Mouse (Mus musculus): ENCODE results near the gene Dnajc28. TPM values are rescaled to one million over a fixed set of nuclear protein-coding genes. Genes with fewer than 3 reads are reported as not detected.

Dnajc28 gene
- 2.9 and 3.3 TPM in 2 replicates for polyA plus RNA-seq (2015; fragmentation: Nextera tagmentation; extraction: Ambion mirVana)

DNA sequence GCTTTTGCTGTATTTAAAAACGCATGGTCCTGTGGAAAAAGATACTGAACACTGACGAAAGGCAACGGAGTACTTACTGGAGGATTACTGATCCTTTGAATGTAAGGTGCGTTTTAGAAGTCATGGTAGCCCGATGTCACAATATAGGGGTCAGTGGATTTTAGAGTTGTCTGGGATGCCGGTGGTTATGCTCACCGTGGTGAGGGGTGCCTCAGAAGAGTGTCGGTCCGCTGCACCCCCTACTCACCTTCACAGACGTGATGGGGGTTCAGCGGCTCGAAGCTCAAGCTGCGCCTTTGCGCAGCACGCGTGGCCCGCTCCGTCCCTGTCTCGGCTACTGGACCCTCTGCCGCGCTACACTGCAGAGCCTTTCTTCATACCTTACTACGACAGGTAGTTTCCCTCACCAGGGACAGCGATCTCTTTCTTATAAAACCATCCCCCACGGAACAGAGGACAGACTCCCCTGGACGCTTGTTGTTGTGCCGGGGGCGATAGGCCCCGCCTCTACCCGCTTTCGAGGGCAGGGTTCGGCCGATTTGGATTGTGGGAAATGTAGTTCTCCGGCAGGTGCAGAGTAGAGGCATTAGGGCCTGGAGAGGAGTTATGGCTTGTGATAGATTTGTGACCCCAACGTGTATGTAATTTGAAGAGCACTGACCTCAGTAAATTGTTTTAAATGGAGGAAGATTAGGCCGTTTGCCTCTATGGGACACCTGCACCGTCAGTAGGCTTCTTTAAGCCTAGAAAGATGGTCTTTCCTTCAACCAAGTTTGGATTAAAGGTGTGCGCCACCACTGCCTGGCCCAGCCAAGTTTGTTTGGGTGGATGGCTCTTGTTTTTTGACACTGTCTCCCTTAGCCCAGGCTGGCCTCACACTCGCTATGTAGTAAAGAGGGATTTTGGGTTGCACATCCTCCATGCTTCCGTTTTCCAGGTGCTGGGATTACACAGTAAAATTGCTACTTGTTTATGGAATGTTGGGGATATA, at the start of gene Dnajc28:
Gene Dnajc28, minus strand, starts transcription at position 516 of the 991 bp plus-strand sequence.
- peak; percentile 92 for ATAC-seq (ENCODE audit: insufficient read depth, low FRiP score, low read depth)
- 10% methylated on average over 39 of the region's 39 CpGs for WGBS

DNA sequence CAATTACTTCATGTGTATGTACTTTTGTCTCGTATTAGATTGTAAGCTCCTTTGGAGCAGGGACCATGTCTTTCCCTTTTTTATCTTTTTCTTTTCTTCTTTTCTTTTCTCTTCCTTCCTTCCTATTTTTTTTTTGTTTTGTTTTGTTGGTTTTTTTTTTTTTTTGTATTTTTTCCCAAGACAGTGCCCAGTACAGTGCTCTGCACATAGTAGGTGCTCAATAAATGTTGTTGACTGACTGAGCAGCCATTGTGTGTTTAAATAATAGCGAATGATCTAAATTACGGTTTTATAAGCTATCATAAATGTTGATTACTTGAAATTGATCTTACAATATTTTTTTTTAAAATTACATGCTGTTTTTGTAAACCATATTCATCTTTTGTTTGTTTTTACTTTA, 45.0 kb upstream of the Dnajc28 start:
- H3K4me2 ChIP-seq = no peak overlapping the region
- H3K27me3 ChIP-seq (replicated peaks) = no peaks in the 10 kb centered on the region
- no peaks in the 10 kb centered on the region for H3K9me3 ChIP-seq
- H3K4me1 ChIP-seq = no peaks in the 10 kb centered on the region
- no peak overlapping the region for H3K4me3 ChIP-seq (replicated peaks)
- no peak for ATAC-seq (ENCODE audit: insufficient read depth, low FRiP score, low read depth)
- no peak overlapping the region for H3K9ac ChIP-seq
- WGBS = 94% methylated on average over 3 of the region's 3 CpGs
- peaks cover 52% of the 10 kb centered on the region for H3K36me3 ChIP-seq
- no peak overlapping the region for H3K27ac ChIP-seq

More for the DNA sequence above, at the start of gene Dnajc28:
- Histone ChIP-seq H3K27me3 (replicated peaks) (no peaks in the 10 kb centered on the region), H3K4me2 (peak within 1 kb of the TSS; percentile 72), H3K27ac (no peak within 1 kb of the TSS), H3K9me3 (no peaks in the 10 kb centered on the region), H3K4me1 (no peaks in the 10 kb centered on the region; the same call in 1 of the 2 replicates), H3K4me3 (replicated peaks) (peak within 1 kb of the TSS; percentile 64), H3K36me3 (peaks cover 24% of the 10 kb centered on the region), H3K9ac (peak within 1 kb of the TSS; percentile 26; the same call in 1 of the 2 replicates)

DNA sequence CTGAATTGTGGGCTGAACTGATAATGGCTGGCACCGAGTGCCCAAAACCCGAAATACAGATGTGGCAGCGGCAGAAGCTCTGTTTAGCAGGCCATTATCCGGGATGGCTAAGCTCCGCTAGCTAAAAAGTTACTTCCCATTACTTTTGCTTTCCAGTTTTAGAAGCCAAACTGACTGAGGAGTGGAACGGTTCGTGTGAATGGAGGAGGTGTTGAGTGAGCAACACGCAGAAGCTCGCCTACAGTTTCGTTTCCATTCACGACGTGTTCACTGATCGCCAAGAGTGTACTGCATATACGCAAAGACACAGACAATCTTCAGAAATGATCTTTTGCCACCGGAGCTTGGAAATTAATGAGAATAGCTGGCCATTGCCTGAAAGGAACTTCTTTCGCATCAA, 43.5 kb upstream of the Dnajc28 start:
- no peak overlapping the region for H3K9ac ChIP-seq
- peaks cover 64% of the 10 kb centered on the region for H3K36me3 ChIP-seq
- no peak overlapping the region for H3K4me2 ChIP-seq
- H3K27ac ChIP-seq = no peak overlapping the region
- no peaks in the 10 kb centered on the region for H3K9me3 ChIP-seq
- ATAC-seq (ENCODE audit: insufficient read depth, low FRiP score, low read depth) = no peak
- no peaks in the 10 kb centered on the region for H3K4me1 ChIP-seq
- no peaks in the 10 kb centered on the region for H3K27me3 ChIP-seq (replicated peaks)
- WGBS = 92% methylated on average over 16 of the region's 16 CpGs
- no peak overlapping the region for H3K4me3 ChIP-seq (replicated peaks)

DNA sequence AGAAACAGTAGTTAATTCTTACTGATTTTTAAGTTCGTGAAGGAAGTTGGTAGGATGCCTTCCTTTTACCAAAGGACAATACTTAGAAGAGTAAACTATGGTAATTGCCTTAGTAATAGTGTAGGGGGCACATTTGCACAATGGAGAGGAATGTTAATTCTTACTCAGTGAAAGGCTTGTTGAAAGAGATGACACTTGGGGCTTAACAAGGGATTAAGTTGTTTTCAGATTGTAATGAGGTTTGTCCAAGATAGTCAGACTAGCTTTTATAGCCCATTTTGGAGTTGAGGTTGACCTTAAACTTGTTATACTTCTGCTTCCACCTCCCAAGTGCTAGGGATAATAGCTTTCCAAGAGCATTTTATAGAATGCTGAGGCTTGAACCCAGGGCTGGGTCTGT, 42.6 kb upstream of the Dnajc28 start:
- Histone ChIP-seq H3K27ac (no peak overlapping the region), H3K36me3 (peaks cover 67% of the 10 kb centered on the region), H3K4me2 (no peak overlapping the region), H3K4me1 (no peaks in the 10 kb centered on the region), H3K27me3 (replicated peaks) (no peaks in the 10 kb centered on the region), H3K9me3 (no peaks in the 10 kb centered on the region), H3K4me3 (replicated peaks) (no peak overlapping the region), H3K9ac (no peak overlapping the region)
- ATAC-seq (ENCODE audit: insufficient read depth, low FRiP score, low read depth) = no peak
- 65% methylated on average over 1 of the region's 1 CpGs for WGBS

DNA sequence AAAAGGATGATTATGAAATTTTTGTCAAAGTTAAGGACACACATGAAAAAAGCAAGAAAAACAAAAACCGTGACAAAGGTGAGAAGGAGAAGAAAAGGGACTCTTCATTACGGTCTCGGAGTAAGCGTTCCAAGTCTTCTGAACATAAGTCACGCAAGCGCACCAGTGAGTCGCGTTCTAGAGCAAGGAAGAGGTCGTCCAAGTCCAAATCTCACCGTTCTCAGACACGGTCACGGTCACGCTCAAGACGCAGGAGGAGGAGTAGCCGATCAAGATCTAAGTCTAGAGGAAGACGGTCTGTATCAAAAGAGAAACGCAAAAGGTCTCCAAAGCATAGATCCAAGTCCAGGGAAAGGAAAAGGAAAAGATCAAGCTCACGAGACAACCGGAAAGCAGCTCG, 41.0 kb upstream of the Dnajc28 start:
- 96% methylated on average over 20 of the region's 20 CpGs for WGBS
- no peak overlapping the region for H3K4me3 ChIP-seq (replicated peaks)

DNA sequence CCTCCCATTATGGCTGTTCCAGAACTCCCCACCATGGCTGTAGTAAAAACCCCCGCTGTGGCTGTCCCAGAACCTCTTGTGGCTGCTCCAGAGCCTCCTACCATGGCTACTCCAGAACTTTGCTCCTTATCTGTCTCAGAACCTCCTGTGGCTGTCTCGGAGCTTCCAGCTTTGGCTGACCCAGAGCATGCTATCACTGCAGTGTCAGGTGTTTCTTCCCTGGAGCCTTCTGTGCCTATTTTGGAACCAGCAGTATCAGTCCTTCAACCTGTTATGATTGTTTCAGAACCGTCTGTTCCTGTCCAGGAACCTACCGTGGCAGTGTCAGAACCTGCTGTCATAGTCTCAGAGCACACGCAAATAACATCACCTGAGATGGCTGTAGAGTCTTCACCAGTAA, 39.6 kb upstream of the Dnajc28 start:
- Histone ChIP-seq H3K27ac (no peak overlapping the region), H3K27me3 (replicated peaks) (no peaks in the 10 kb centered on the region), H3K9me3 (no peaks in the 10 kb centered on the region), H3K4me2 (no peak overlapping the region), H3K4me1 (no peaks in the 10 kb centered on the region), H3K36me3 (peaks cover 71% of the 10 kb centered on the region), H3K9ac (no peak overlapping the region), H3K4me3 (replicated peaks) (no peak overlapping the region)
- ATAC-seq (ENCODE audit: insufficient read depth, low FRiP score, low read depth) = no peak
- WGBS = 93% methylated on average over 5 of the region's 5 CpGs

More for the DNA sequence above, 41.0 kb upstream of the Dnajc28 start:
- Histone ChIP-seq H3K27me3 (replicated peaks) (no peaks in the 10 kb centered on the region), H3K4me2 (no peak overlapping the region), H3K4me1 (no peaks in the 10 kb centered on the region), H3K9me3 (no peaks in the 10 kb centered on the region), H3K36me3 (peaks cover 71% of the 10 kb centered on the region), H3K9ac (no peak overlapping the region), H3K27ac (no peak overlapping the region)
- no peak for ATAC-seq (ENCODE audit: insufficient read depth, low FRiP score, low read depth)

DNA sequence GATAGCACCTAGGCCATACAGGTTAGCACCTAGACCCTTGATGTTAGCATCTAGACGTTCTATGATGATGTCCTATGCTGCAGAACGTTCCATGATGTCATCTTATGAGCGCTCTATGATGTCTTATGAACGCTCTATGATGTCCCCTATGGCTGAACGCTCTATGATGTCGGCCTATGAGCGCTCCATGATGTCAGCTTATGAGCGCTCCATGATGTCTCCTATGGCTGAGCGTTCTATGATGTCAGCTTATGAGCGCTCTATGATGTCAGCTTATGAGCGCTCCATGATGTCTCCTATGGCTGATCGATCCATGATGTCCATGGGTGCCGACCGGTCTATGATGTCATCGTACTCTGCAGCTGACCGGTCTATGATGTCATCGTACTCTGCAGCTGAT, 38.5 kb upstream of the Dnajc28 start:
- peak; percentile 27; the same call in 1 of the 2 replicates for ATAC-seq (ENCODE audit: insufficient read depth, low FRiP score, low read depth)
- H3K4me3 ChIP-seq (replicated peaks) = no peak overlapping the region
- H3K36me3 ChIP-seq = peaks cover 68% of the 10 kb centered on the region
- 98% methylated on average over 17 of the region's 17 CpGs for WGBS
- H3K4me1 ChIP-seq = peaks cover 3% of the 10 kb centered on the region; the same call in 1 of the 2 replicates
- H3K9me3 ChIP-seq = no peaks in the 10 kb centered on the region
- H3K27ac ChIP-seq = no peak overlapping the region
- H3K9ac ChIP-seq = no peak overlapping the region
- H3K4me2 ChIP-seq = no peak overlapping the region
- no peaks in the 10 kb centered on the region for H3K27me3 ChIP-seq (replicated peaks)

DNA sequence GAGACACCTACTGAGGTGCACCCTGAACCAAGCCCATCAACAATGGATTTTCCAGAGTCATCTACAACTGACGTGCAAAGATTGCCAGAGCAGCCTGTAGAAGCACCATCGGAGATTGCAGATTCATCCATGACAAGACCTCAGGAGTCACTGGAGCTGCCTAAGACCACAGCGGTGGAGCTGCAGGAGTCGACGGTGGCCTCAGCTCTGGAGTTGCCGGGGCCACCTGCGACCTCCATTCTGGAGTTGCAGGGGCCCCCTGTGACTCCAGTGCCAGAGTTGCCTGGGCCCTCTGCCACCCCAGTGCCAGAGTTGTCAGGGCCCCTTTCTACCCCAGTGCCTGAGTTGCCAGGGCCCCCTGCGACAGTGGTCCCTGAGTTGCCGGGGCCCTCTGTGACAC, 36.5 kb upstream of the Dnajc28 start:
- H3K4me3 ChIP-seq (replicated peaks) = no peak overlapping the region
- ATAC-seq (ENCODE audit: insufficient read depth, low FRiP score, low read depth) = no peak
- H3K36me3 ChIP-seq = peaks cover 69% of the 10 kb centered on the region
- 97% methylated on average over 9 of the region's 9 CpGs for WGBS
- no peak overlapping the region for H3K4me2 ChIP-seq
- H3K27ac ChIP-seq = no peak overlapping the region
- peaks cover 5% of the 10 kb centered on the region; the same call in 1 of the 2 replicates for H3K4me1 ChIP-seq
- H3K9me3 ChIP-seq = no peaks in the 10 kb centered on the region
- H3K9ac ChIP-seq = no peak overlapping the region
- no peaks in the 10 kb centered on the region for H3K27me3 ChIP-seq (replicated peaks)

DNA sequence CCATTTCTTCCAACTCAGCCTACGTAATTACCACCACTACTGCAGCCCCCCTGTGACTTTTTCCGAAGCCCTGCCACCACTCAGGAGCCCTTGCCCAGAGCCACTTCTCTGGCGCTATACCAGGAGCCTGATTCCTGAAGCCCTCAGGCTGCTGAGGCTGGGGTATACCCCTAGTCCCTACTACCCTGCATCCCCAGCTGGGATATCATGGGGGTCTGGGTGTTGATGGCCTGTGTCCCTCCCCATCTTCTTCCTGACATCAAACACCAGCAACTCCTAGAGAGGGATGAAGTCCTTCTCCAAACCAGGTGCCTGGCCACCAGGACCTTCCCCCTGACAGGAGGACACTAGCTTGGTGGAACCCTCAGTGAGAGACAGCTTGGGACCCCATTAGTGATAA, 33.4 kb upstream of the Dnajc28 start:
- Histone ChIP-seq H3K4me3 (replicated peaks) (no peak overlapping the region), H3K9me3 (no peaks in the 10 kb centered on the region), H3K4me2 (no peak overlapping the region), H3K27me3 (replicated peaks) (no peaks in the 10 kb centered on the region), H3K27ac (no peak overlapping the region), H3K9ac (no peak overlapping the region), H3K36me3 (peaks cover 38% of the 10 kb centered on the region), H3K4me1 (peaks cover 9% of the 10 kb centered on the region)
- WGBS = 93% methylated on average over 3 of the region's 3 CpGs
- ATAC-seq (ENCODE audit: insufficient read depth, low FRiP score, low read depth) = no peak

DNA sequence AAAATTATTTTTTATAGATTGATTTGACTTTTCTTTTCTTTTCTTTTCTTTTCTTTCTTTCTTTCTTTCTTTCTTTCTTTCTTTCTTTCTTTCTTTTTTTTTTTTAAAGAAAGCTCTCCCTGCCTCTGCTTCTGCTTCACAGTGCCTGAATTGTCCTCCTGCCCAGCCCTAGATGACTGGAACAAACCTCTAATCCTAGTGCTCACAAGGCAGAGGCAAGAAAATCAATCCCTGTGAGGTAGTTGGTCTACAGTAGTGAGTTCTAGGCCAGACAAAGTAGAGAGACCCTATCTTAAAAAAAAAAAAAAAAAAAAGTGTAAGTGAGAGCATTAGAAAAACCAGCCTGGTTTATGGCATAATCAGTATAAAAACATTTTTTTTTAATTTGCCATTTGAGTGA, 31.0 kb upstream of the Dnajc28 start:
- ATAC-seq (ENCODE audit: insufficient read depth, low FRiP score, low read depth) = no peak
- no peaks in the 10 kb centered on the region for H3K9me3 ChIP-seq

DNA sequence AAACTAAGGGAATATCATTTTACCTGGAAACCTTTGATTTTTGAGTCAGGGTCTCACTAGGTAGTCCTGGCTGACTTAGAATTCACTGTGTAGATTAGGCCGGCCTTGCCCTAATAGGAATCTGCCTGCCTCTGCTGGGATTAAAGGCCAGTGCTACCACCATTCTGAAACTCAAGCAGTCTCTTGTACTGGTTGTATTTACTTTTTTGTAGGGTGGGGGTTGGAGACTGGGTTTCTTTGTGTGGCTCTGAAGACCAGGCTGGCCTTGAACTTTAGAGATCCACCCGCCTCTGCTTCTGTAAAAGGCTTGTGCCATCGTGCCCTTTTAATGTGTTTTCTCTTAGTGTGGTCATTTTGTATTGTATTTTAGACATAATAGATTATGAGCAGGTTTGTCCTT, 30.4 kb upstream of the Dnajc28 start:
- Histone ChIP-seq H3K27me3 (replicated peaks) (no peaks in the 10 kb centered on the region), H3K4me1 (peaks cover 9% of the 10 kb centered on the region), H3K27ac (no peak overlapping the region), H3K4me3 (replicated peaks) (peak overlapping the region; percentile 27), H3K4me2 (peak overlapping the region; percentile 57), H3K36me3 (peaks cover 12% of the 10 kb centered on the region), H3K9ac (no peak overlapping the region; the same call in 1 of the 2 replicates), H3K9me3 (no peaks in the 10 kb centered on the region)
- 56% methylated on average over 3 of the region's 3 CpGs for WGBS
- no peak for ATAC-seq (ENCODE audit: insufficient read depth, low FRiP score, low read depth)

More for the DNA sequence above, 31.0 kb upstream of the Dnajc28 start:
- Histone ChIP-seq H3K36me3 (peaks cover 14% of the 10 kb centered on the region), H3K4me3 (replicated peaks) (no peak overlapping the region), H3K27me3 (replicated peaks) (no peaks in the 10 kb centered on the region), H3K9ac (no peak overlapping the region), H3K27ac (no peak overlapping the region), H3K4me1 (peaks cover 9% of the 10 kb centered on the region), H3K4me2 (no peak overlapping the region)

DNA sequence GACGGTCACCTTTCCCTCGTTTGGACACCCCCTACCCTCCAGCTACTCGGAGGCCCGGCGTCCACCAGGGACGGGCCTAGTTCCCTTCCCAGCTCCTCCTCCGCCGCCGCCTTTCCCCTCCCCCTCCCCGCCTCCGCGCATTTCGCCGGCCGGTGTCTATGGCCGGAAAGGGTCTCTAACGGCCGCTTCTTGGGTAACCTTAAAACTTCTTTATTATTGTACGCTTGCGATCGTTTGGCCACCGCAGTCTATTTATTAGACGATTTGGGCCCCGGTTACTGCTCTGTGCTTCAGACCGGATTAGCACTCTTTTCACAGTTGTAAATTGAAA, 29.4 kb upstream of the Dnajc28 start:
- Histone ChIP-seq H3K4me1 (peaks cover 9% of the 10 kb centered on the region), H3K36me3 (peaks cover 7% of the 10 kb centered on the region), H3K4me3 (replicated peaks) (peak overlapping the region; percentile 76), H3K9ac (peak overlapping the region; percentile 80), H3K4me2 (peak overlapping the region; percentile 56), H3K27ac (peak overlapping the region; percentile 99), H3K9me3 (no peaks in the 10 kb centered on the region), H3K27me3 (replicated peaks) (no peaks in the 10 kb centered on the region)
- peak; percentile 62 for ATAC-seq (ENCODE audit: insufficient read depth, low FRiP score, low read depth)
- WGBS = under 1% methylated on average over 25 of the region's 25 CpGs

Data from stomach, embryonic 15.5 days (tissue).